Mouse (Mus musculus) ovary, postnatal 14 days (tissue): ENCODE measurements around the gene Rasip1.
"Not testable (repeated sequence)": the region's sequence is repeated elsewhere in the genome, so short reads cannot be mapped to it uniquely, and the experiment has no call there.

ENCODE experiments used
- DNase-seq: peaks from one replicate; pipeline ENCODE4 v3.0.0; 2022; ENCODE audit warnings: low spot score

Gene Rasip1

DNA sequence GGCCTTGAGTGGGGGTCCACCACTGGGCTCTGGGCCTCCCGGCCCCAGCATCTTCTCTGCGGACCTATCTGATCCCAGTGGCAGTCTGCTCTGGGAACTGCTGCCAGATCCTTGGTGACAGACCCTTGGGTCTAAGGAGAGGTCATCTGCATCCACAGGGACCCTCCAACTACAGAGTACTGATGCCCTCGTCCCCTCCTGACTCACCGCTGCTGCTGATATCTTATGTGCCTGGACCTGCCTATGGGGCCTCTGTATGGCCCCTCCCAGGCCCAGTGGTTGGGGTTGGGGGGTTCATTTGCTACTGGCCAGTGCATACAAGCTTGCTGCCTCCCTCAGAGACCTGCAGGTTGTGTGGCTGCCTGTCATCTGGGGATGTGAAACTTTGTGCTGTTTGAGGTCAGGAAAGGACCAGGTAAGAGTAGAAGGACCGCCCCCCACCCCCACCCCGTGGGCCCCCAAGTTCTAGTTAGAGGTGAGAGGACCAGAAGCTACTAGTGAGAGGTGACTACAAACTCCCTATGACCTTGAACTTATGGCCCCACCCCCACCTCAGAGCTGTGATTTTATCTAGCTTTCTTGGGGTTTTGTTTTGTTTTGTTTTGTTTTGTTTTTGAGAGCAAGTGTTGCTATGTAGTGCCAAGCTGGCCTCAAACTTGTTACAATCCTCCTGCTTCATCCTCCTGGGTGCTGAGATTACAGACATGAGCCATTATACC, 17.7 kb downstream of the Rasip1 start:
- DNase-seq, result no peak

DNA sequence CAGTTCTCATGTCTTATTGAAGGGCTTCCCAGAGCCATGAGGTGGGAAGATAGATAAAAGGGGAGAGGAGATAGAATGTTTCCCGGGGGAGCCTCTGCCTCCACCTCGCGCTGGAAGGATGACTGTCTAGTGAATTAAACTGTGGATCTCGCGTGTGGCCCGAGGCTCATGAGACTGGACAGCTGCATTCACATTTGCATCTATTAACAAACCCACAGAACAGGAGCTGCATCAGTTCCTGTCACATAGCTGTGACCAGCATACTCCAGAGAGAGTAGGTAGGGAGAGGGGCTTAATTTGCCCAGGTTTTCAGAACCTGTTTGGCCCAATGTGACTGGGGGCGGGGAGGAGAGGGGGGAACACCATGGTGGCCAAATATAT, 18.3 kb downstream of the Rasip1 start:
- no peak for DNase-seq

DNA sequence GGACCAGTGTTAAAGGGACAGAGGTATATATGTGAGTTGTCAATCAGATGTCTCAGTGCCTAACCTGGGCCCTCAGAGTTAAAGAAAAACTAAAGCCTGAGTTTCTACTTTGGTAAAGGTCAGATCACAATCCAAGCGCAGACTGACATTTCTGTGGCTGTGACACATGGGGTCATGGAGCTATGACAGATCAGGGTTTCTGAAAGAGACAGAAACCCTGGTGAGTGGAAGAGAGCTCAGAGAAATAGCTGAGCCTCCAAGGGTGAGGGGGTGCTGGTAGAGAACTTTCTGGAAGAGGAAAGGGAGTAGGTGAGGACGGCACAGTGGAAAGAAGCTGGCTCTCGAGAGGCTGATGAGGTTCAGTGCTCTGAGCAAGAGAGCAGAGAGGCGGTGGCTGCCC, 19.4 kb downstream of the Rasip1 start:
- DNase-seq, result no peak

DNA sequence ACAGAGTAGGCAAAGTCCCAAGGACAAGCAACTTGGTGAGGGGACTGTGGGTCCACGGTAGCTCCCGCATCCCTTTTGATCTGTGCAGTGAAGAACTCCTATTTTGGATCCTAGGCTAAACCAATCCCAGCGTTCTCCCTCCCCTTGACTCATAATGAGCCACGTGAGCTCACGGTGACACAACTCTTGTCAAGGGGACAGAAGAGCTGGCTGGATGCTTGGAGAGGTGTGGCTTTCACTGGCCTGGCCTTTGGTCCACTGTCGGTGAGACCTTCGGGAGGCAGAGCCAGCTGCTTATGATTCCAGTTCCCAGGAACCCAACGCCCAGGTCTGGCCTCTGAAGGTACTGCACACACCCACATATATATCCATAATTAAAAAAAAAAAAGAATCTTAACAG, 22.1 kb downstream of the Rasip1 start:
- no peak for DNase-seq

DNA sequence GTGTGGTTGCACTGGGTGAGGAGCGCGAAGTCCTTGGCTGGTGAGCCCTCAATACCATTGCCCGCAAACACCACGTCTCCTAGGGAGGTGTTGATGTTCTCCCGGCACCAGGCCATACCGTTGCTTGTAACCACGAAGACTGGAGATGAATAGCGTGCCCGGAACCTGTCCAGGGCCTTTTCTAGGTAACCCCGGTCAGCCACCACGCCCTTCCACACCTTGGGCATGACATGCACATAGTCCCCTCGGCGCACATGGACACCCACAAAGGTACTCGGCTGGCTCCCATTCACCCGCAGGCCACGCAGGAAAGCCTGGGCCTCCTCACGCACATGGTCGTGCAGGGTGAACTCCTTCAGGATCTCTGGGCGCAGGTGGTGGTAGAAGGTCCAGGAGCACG, 23.2 kb downstream of the Rasip1 start:
- not testable (repeated sequence) for DNase-seq

DNA sequence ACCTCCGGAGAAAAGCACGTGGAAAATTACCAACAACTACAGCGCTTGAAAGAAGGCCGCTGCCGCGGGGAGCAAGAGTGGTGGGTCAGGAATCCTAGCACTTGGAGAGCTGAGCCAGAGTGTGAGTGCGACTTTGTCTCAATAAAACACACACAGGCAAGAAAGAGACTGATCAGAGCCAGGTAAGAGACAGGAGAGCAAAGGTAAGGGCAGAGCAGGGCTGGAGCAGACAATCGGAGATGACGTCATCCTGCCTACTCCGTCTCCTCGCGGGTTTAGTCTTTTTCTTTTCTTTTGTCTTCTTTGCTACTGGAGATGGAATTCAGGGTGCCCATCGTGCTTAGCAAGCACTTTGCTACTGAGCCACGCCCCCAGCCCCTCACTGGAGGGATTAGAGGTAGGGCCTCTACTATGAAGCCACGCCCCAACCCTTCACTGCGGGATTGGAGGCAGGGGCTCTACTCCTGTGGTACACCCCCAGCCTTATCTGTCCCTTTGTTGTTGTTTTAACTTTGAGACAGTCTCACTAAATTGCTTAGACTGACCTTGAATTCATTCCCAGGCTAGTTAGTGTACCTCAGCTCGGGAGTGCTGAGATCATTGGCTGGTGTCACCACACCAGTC, 27.2 kb downstream of the Rasip1 start:
- DNase-seq, result no peak

DNA sequence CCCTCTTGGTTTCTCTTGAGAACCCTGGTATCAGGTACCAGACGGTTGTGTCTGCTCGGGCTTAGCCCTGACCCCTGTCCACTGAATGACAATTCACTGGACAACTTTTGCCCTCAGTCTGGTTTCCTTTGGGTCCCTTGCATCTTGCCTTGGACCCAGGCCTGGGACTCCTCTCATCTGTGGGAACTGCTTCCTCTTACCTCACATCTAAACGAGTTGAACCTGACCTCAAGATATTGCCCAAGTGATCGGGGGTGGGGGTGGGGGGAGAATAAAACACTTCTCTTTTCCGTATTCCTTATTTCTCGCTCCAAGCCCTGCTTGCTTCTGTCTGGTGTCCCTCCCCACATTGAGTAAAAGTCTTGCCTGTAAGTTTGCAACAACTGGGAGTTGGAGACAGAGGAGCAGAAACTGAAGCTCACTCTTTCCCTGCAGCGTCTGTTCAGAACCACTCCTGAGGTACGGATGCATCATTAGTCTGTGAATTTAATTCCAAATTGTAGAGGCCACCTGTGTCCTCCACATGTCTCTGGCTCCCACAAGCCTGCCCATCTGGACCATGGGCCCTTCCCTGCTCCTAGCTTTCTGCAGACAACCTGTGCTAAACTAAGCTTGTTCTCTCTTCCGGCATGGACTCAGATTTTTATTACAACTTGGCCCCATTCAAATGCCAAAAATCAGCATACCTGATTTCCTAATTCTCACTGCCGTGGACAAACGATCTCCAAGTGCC, 33.6 kb downstream of the Rasip1 start:
- DNase-seq, result no peak

- not testable (repeated sequence) for DNase-seq
Measured at GRCm38 (mm10) chr7:45661702-45662101, 34.4 kb downstream of the Rasip1 start.

DNA sequence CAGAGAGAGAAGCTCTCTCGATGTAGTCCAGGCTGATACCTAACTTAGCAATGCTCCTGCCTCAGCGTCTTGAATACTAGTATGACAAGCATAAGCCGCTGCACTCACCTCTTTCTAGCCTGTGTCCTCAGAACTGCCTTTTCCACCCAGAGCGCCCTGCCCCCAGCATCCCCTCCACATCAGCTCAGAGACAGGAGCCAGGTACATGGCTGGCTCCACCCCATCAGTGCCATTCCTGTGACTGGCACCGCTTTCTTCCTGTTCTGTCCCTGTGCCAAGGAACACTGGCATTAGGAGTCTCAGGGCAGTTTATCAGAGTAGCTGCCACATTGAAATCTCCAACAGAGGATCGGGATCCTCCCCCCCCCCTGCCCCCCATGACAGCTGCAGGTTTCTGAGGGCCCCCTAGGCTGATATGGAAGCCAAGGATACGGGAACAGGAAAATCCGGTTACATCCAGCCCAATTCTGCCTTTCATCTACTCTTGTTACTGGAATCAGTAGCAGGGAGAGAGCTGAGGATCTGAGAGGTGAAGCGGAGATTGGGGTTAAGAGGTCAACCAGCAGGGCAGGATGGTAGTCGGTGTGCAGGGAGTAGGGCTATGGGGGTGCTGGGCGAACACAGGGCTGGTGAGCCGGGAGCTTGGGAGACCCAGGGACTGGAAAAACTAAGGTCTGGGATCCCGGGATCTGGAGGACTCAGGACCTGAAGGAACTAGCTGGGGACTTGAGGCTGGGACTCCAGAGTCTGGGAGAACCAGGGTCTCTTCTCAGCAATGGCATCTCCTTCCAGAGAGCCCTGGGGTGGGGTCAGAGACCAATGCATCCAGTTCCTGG, 38.2 kb downstream of the Rasip1 start:
- DNase-seq, result no peak

DNA sequence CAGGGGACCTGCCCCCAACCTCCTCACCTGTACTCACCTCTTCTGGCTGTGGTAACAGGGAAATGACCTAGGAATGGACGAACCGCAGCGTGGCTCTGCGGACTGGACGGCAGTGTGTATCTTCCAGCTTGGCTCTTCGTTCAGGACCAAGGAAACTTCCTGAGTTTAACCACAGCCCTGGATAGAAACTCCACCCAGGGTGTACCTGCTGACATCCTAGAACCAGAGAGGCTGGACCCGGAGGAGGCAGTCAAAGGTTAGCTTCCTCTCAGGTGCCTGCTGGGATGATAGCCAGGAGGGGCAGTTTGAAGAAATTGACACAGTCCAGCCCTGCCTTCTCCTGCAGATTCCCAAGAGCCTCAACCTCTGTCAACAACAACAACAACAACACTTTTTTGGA, 38.9 kb downstream of the Rasip1 start, which contains the start of gene Fut2:
TSS of gene Fut2 (minus strand) at position 234 of the 400 bp plus-strand sequence.
- DNase-seq, result no peak

- no peak for DNase-seq
Measured at GRCm38 (mm10) chr7:45667761-45668160, 40.5 kb downstream of the Rasip1 start.

GRCm38 (mm10) chr7:45668921-45669320, 41.6 kb downstream of the Rasip1 start:
- no peak for DNase-seq

- no peak for DNase-seq
Measured at GRCm38 (mm10) chr7:45677627-45678295, 50.5 kb downstream of the Rasip1 start.

GRCm38 (mm10) chr7:45678513-45678912, 51.2 kb downstream of the Rasip1 start:
- DNase-seq, result no peak

DNA sequence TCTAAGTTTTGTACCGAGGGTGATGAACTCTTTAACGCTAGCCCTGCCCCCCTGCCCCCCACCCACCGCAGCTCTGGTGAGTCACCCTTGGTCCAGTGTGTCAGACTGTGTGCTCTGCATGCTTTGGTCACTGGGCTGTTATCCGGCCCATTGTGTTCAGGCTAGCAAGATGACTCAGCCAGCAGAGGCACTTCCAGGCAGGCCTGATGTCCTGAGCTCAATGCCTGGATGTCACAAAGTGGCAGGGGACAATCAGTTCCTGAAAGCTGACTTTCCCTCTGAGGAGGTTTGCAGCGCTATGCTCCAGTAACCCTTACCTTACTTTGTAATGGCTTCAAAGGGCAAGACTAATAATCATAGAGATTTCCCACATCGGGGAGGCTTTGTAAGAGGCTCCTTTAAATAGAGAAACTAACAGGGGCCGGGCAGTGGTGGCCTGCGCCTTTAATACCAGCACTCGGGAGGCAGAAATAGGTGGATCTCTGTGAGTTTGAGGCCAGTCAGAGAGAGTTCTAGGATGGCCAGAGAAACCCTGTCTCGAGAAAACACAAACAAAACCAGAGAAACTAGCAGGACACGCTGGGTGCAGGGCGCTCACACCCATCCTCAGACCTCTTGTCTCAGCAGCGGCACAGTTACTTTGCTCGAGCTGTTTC, 52.8 kb downstream of the Rasip1 start:
- no peak for DNase-seq

GRCm38 (mm10) chr7:45681046-45681736, 53.9 kb downstream of the Rasip1 start:
- DNase-seq, result no peak

GRCm38 (mm10) chr7:45682144-45683126, 55.1 kb downstream of the Rasip1 start:
- peak; percentile 86 for DNase-seq

GRCm38 (mm10) chr7:45683396-45684050, 56.2 kb downstream of the Rasip1 start, which contains the start of gene Ntn5:
TSS of gene Ntn5 (plus strand) at chr7:45684022.
- no peak for DNase-seq

DNA sequence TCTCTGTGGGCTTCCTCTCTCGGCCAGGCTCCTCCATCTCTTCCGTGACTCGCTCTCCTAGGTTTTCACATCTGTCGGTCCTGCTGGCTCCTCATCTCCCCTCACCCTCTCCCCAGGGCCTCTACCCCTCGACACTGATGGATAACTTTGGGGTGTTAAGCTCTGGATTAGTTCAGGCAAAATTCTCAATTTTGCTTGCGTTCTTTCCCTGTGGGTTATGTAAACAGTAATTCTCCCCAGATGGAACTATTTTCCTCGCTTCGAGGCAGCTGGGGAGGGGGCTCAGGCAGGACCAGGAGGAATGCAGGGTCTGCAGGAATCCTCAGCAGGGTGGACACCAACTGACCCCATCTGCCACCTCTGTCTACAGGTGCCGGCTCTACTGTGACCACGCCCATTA, 58.5 kb downstream of the Rasip1 start:
- DNase-seq, result no peak
